Mouse (Mus musculus): ENCODE data around the gene Rora. TPM values are rescaled to one million over a fixed set of nuclear protein-coding genes. Genes with fewer than 3 reads are reported as not detected.

The Rora gene
- polyA plus RNA-seq, 2 experiments = 4.5 to 10.1 TPM

- Histone ChIP-seq H3K4me1 (ENCODE audit: control insufficient read depth, insufficient read depth, low read length) (peaks cover 5% of the 10 kb centered on the region; the same call in 1 of the 2 replicates), H3K4me2 (replicated peaks; ENCODE audit: low read depth, low read length, severe bottlenecking) (no peak overlapping the region), H3K9me3 (ENCODE audit: control insufficient read depth, low read length) (no peaks in the 10 kb centered on the region), H3K27ac (replicated peaks; ENCODE audit: low read depth, low read length) (no peak overlapping the region), H3K4me3 (replicated peaks; ENCODE audit: low read length) (no peak overlapping the region), H3K36me3 (ENCODE audit: control insufficient read depth, insufficient read depth, low read length) (no peaks in the 10 kb centered on the region), H3K27me3 (ENCODE audit: control insufficient read depth, insufficient read depth, low read length) (no peaks in the 10 kb centered on the region), H3K9ac (ENCODE audit: low read depth, low read length, severe bottlenecking) (no peak overlapping the region)
- WGBS = 86% methylated on average over 4 of the region's 4 CpGs
- ATAC-seq (ENCODE audit: low FRiP score, low read depth) (no peak), DNase-seq (ENCODE audit: low spot score) (no peak)
- TF ChIP-seq POLR2A (IDR thresholded peaks at IDR 0.05; ENCODE audit: borderline replicate concordance, extremely low read depth, insufficient read depth, insufficient read length) = no peak
Observed at GRCm38 (mm10) chr9:68934238-68934637, 280.7 kb downstream of the Rora start.

- H3K4me1 ChIP-seq (ENCODE audit: control insufficient read depth, insufficient read depth, low read length) = no peaks in the 10 kb centered on the region
- no peaks in the 10 kb centered on the region for H3K9me3 ChIP-seq (ENCODE audit: control insufficient read depth, low read length)
- ATAC-seq (ENCODE audit: low FRiP score, low read depth) (no peak), DNase-seq (ENCODE audit: low spot score) (no peak)
- H3K27me3 ChIP-seq (ENCODE audit: control insufficient read depth, insufficient read depth, low read length) = no peaks in the 10 kb centered on the region
- H3K36me3 ChIP-seq (ENCODE audit: control insufficient read depth, insufficient read depth, low read length) = no peaks in the 10 kb centered on the region
- H3K4me3 ChIP-seq (replicated peaks; ENCODE audit: low read length) = no peak overlapping the region
- no peak overlapping the region for H3K27ac ChIP-seq (replicated peaks; ENCODE audit: low read depth, low read length)
- WGBS = 80% methylated on average over 11 of the region's 11 CpGs
- no peak for TF ChIP-seq POLR2A (IDR thresholded peaks at IDR 0.05; ENCODE audit: borderline replicate concordance, extremely low read depth, insufficient read depth, insufficient read length)
- no peak overlapping the region for H3K4me2 ChIP-seq (replicated peaks; ENCODE audit: low read depth, low read length, severe bottlenecking)
- H3K9ac ChIP-seq (ENCODE audit: low read depth, low read length, severe bottlenecking) = no peak overlapping the region
Observed at GRCm38 (mm10) chr9:68935611-68936010, 282.0 kb downstream of the Rora start.

GRCm38 (mm10) chr9:68941037-68941436 lies 287.5 kb downstream of the Rora start:
- Histone ChIP-seq H3K4me3 (replicated peaks; ENCODE audit: low read length) (no peak overlapping the region), H3K9ac (ENCODE audit: low read depth, low read length, severe bottlenecking) (no peak overlapping the region), H3K27me3 (ENCODE audit: control insufficient read depth, insufficient read depth, low read length) (no peaks in the 10 kb centered on the region), H3K4me2 (replicated peaks; ENCODE audit: low read depth, low read length, severe bottlenecking) (no peak overlapping the region), H3K9me3 (ENCODE audit: control insufficient read depth, low read length) (no peaks in the 10 kb centered on the region), H3K36me3 (ENCODE audit: control insufficient read depth, insufficient read depth, low read length) (no peaks in the 10 kb centered on the region), H3K4me1 (ENCODE audit: control insufficient read depth, insufficient read depth, low read length) (peaks cover 16% of the 10 kb centered on the region), H3K27ac (replicated peaks; ENCODE audit: low read depth, low read length) (no peak overlapping the region)
- WGBS = 47% methylated on average over 7 of the region's 7 CpGs
- DNase-seq (ENCODE audit: low spot score) (no peak), ATAC-seq (ENCODE audit: low FRiP score, low read depth) (no peak)
- no peak for TF ChIP-seq POLR2A (IDR thresholded peaks at IDR 0.05; ENCODE audit: borderline replicate concordance, extremely low read depth, insufficient read depth, insufficient read length)

GRCm38 (mm10) chr9:68942595-68943011 lies 289.0 kb downstream of the Rora start:
- no peaks in the 10 kb centered on the region for H3K36me3 ChIP-seq (ENCODE audit: control insufficient read depth, insufficient read depth, low read length)
- WGBS = 10% methylated on average over 4 of the region's 4 CpGs
- H3K4me1 ChIP-seq (ENCODE audit: control insufficient read depth, insufficient read depth, low read length) = peaks cover 20% of the 10 kb centered on the region
- no peak overlapping the region for H3K9ac ChIP-seq (ENCODE audit: low read depth, low read length, severe bottlenecking)
- H3K4me3 ChIP-seq (replicated peaks; ENCODE audit: low read length) = no peak overlapping the region
- TF ChIP-seq POLR2A (IDR thresholded peaks at IDR 0.05; ENCODE audit: borderline replicate concordance, extremely low read depth, insufficient read depth, insufficient read length) = no peak
- ATAC-seq (ENCODE audit: low FRiP score, low read depth) (peak; percentile 66), DNase-seq (ENCODE audit: low spot score) (peak; percentile 80)
- no peaks in the 10 kb centered on the region for H3K27me3 ChIP-seq (ENCODE audit: control insufficient read depth, insufficient read depth, low read length)
- no peak overlapping the region for H3K4me2 ChIP-seq (replicated peaks; ENCODE audit: low read depth, low read length, severe bottlenecking)
- H3K27ac ChIP-seq (replicated peaks; ENCODE audit: low read depth, low read length) = no peak overlapping the region
- H3K9me3 ChIP-seq (ENCODE audit: control insufficient read depth, low read length) = no peaks in the 10 kb centered on the region

- no peak overlapping the region for H3K4me3 ChIP-seq (replicated peaks; ENCODE audit: low read length)
- WGBS = 96% methylated on average over 3 of the region's 3 CpGs
- H3K27ac ChIP-seq (replicated peaks; ENCODE audit: low read depth, low read length) = no peak overlapping the region
- H3K4me2 ChIP-seq (replicated peaks; ENCODE audit: low read depth, low read length, severe bottlenecking) = no peak overlapping the region
- H3K4me1 ChIP-seq (ENCODE audit: control insufficient read depth, insufficient read depth, low read length) = peaks cover 21% of the 10 kb centered on the region
- TF ChIP-seq POLR2A (IDR thresholded peaks at IDR 0.05; ENCODE audit: borderline replicate concordance, extremely low read depth, insufficient read depth, insufficient read length) = no peak
- ATAC-seq (ENCODE audit: low FRiP score, low read depth) = no peak
- H3K36me3 ChIP-seq (ENCODE audit: control insufficient read depth, insufficient read depth, low read length) = no peaks in the 10 kb centered on the region
- no peak for DNase-seq (ENCODE audit: low spot score)
- no peak overlapping the region for H3K9ac ChIP-seq (ENCODE audit: low read depth, low read length, severe bottlenecking)
- no peaks in the 10 kb centered on the region for H3K27me3 ChIP-seq (ENCODE audit: control insufficient read depth, insufficient read depth, low read length)
- no peaks in the 10 kb centered on the region for H3K9me3 ChIP-seq (ENCODE audit: control insufficient read depth, low read length)
Observed at GRCm38 (mm10) chr9:68944026-68944425, 290.4 kb downstream of the Rora start.

- no peak overlapping the region for H3K27ac ChIP-seq (replicated peaks; ENCODE audit: low read depth, low read length)
- WGBS = 18% methylated on average over 6 of the region's 6 CpGs
- H3K4me2 ChIP-seq (replicated peaks; ENCODE audit: low read depth, low read length, severe bottlenecking) = no peak overlapping the region
- no peak overlapping the region for H3K9ac ChIP-seq (ENCODE audit: low read depth, low read length, severe bottlenecking)
- no peak for ATAC-seq (ENCODE audit: low FRiP score, low read depth)
- no peak for DNase-seq (ENCODE audit: low spot score)
- peaks cover 7% of the 10 kb centered on the region; the same call in 1 of the 2 replicates for H3K4me1 ChIP-seq (ENCODE audit: control insufficient read depth, insufficient read depth, low read length)
- H3K4me3 ChIP-seq (replicated peaks; ENCODE audit: low read length) = no peak overlapping the region
- no peaks in the 10 kb centered on the region for H3K36me3 ChIP-seq (ENCODE audit: control insufficient read depth, insufficient read depth, low read length)
- no peak for TF ChIP-seq POLR2A (IDR thresholded peaks at IDR 0.05; ENCODE audit: borderline replicate concordance, extremely low read depth, insufficient read depth, insufficient read length)
- H3K27me3 ChIP-seq (ENCODE audit: control insufficient read depth, insufficient read depth, low read length) = no peaks in the 10 kb centered on the region
- H3K9me3 ChIP-seq (ENCODE audit: control insufficient read depth, low read length) = no peaks in the 10 kb centered on the region
Observed at GRCm38 (mm10) chr9:68947707-68948106, 294.1 kb downstream of the Rora start.
